Mouse (Mus musculus): ENCODE data around the gene Kif1b.

DNA sequence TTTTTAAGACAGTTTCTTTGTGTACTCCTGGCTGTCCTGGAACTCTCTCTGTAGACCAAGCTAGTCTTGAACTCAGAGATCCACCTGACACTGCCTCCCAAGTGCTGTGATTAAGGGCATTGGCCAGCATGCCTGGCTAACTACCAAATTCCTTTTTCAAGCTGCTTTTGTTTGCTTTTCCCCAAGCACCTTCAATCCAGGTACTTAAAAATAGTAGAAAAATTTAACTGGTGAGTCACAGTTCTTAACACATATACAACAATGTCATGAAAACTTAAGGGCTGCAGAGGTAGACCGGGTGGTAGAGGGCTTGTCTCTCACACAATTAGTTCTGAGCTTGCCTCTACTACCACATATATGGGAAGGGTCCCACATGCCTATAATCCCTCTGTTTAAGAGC is 58.2 kb downstream of the Kif1b start:
- no peak for TF ChIP-seq POLR2A (IDR thresholded peaks at IDR 0.05; ENCODE audit: control insufficient read depth in 1 of 2, insufficient read depth in 1 of 2, low read depth in 1 of 2, low read length in 2 of 2, poor library complexity in 1 of 2)
- no peak for TF ChIP-seq TCF12 (IDR thresholded peaks at IDR 0.05; ENCODE audit: low read depth, low read length)
